Mouse (Mus musculus) brain, embryonic 18.5 days (tissue): ENCODE measurements at regions not wholly inside any gene's neighbourhood (a gene's known extent, or its start where the extent isn't known, plus 50 kb on each side); places are given as distances from the start of the nearest gene placed in this dataset.
"Not testable (repeated sequence)": the region's sequence is repeated elsewhere in the genome, so short reads cannot be mapped to it uniquely, and the experiment has no call there.

Source experiments
- DNase-seq: peaks from one replicate; pipeline ENCODE4 v3.0.0-alpha.2; 2012; ENCODE audit warnings: low read depth, low spot score

DNA sequence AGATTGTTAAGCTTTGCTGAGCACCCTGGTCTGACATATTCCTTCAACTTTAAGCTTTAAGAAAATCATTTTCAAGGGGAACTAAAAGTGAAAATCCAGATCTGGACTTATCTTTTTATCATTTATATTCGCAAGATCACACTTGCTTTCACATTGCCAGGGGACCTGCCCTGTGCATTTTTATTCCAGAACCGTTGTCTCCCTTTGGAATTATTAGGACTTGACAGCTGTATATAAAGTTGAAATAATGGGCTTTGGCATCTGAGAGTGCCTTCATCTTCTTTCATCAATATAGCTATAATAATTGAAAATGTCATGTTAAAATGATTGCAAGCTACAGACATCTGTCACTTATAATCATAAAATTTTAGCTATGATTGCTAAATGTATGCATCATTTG is 276.8 kb upstream of the Olfm3 start:
- DNase-seq = no peak

DNA sequence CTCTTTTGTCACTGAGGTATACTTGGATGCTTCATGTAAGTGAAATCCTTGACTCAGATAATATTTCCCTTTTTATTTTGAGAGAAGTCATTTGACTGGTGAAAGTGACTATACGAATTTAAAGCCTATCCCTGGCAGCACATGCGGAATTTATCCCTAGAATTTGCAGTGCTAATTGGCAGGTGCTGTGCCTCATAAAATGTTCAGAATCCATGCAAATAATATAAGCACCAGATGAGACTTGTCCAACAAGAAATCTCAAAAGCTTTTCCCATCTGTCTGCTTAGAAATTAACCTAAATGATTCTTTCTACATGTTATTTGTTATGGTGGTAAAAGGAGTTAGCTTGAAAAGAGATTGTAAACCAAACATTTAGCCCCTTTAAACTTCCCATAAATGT is 268.5 kb upstream of the Olfm3 start:
- no peak for DNase-seq

DNA sequence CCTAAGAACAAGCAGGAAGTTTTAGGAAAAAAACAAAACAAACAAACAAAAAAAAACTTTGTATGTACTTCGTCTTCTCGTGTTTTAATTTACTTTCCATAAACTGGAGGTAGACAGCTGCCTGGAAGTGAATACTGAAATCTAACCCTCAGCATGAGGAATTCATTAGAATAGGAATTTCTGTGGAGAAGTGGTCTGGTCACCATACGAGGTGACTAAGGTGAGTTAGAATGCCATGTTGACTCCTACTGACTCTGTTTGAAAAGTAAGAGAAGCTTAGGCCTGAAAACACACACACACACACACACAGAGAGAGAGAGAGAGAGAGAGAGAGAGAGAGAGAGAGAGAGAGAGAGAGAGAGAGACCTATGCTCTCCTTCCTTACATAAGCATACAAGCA is 255.9 kb upstream of the Olfm3 start:
- no peak for DNase-seq

DNA sequence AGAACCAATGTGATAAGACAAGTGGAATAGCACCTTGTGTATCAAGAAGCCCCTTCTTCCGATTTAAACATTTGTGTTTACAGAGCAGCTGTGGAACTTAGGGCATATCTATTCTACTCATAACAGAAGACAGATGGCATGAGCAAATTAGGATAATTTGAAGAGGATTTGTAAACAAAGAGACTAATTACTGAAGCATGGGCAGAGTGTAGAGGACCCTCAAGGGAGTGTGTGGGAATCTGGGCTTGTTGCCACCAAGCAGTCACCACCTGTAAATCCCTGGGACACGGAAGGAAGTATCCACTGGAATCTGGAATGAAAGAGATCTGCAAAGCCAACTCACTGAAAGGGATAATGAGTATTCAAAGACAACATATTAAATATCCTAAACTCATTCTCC is 205.9 kb upstream of the Olfm3 start:
- DNase-seq = peak; percentile 2

DNA sequence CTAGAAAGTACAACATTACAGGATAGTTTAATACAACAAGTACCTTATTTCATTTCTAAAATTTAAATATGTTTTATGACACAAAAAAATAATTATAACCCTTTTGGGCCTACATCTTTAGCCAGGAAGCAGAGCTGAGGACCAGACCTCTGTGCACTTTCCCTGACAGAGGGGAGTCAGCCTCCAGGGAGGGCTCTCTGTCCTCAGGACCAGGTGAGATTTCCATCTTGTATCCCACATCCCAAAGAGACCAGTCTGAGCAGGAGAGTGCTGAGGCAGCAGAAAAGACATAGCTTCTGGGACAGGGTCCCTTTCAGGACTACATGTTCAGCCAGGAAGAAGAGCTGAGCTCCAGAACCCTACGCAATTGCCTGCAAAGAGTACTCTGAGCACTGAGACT is 178.7 kb upstream of the Olfm3 start:
- DNase-seq = no peak

DNA sequence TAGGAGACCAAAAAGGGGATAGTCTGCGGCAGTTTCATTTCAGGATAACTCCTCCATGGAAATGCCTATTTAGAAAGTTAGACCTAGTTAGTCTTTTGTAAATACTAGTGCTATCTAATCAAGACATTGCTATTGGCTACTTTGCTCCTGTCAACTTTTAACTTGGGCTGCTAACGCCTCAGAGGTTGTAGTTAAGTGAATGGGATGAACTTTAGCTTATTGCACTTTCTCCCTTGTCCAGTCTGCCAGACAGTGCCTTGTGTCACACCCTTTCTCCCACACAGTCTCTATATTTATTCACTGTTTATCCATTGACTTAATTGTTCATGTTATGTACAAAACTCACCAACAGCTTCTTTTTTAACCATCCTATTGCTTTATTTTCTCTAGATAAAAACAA is 167.5 kb upstream of the Olfm3 start:
- DNase-seq = no peak

DNA sequence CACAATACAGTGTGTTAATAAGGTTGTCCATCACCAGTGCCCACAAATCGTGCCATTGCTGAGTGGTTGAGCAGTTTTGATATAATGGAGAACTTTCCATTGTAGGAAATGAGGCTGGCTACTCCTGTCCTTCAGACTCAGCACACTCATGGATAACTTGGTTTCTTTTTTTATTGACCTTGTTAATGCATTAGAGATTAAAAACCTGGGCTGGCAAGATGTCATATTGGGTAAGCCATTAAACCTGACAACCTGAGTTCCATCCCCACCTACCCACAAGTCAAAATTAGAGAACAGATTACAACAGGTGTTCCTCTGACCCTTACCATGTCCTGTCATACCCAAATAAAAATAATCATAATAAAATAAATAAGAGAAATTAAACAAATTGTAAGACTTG is 159.7 kb upstream of the Olfm3 start:
- DNase-seq = no peak

DNA sequence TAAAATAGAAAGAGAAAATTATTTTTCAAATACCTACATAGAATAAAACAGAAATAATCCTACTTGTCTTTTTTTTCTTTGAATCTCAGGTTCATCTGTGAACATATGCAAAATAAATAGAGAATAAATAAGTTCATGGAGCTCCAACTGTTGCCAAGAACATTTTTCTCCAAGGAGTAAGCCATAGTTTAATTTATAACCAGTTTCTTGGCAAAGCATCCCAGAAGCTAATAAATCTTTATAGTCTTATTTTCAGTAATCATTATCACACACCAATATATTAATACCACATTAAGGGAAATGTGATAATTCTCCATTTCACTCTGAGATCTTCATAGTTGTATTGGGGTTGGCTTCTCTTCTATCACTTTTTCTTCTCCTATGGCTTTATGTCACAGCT is 158.7 kb upstream of the Olfm3 start:
- DNase-seq = no peak

DNA sequence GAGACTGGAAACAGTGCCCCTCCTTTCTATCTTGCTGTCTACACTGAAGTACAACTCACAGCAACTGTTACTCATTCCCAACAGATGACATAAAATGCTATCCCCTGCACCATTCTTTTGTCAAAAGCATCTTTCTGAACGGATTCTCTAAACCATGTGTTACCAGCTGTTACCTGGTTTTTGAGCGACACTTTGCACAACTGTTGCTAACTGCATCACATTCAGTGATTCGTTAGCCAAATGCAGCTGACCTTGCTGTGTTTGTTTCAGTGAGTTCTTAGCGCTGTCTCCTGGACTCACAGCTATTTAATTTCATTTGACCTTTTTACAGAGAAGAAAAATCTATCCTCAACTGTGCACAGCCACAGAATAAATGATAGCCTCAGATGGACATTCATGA is 146.6 kb upstream of the Olfm3 start:
- DNase-seq = no peak

DNA sequence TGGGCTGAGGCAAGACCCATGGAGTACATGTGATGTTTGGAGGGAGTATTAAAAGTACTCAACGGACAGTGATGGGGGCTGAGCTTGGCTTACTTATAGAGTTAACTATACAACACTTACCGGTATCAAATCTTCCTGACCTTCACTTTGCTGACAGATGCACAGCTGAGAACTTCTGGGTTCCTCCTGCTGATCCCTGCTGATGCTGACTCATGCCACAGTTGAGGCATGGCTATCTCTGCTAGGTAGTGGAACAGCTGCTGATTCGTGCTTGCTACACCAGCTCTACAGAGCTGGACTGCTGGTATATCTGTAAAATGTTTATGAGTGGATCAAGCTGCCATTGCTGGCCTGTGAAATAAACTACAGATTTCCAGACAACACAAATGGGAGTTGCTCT is 145.3 kb upstream of the Olfm3 start:
- DNase-seq = no peak

DNA sequence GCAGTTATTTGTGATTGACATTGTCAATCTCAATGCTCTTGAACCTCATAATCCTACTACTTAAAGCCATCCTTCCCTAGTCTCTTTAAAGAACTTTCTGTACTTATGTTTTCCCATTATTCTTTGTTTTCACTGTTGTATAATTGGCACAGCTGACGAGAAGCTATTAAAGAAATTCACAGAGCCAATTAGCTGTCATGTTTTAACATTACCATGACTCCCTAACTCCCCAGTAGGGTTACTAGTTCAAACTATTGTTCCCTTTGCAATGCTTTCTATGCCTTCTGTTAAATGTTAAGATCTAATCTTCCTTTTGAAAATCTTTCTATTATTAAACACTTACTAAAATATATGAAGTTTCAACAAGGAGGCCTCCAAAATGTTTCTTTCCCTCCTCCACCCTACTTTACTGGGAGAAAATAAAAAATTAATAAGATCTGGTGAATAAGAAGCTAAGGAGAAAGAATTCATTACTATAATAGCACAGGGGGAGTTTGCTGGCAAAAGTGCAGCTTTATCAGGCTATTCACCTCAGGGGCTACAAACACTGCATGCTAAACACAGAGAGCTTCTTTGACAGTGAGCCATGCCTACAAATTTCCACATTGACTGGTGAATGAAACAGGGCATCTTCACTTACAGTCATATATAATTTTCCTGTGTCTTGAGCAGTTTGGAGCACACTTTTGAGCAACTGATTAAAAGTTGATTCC is 144.4 kb upstream of the Olfm3 start:
- peak; percentile 3 for DNase-seq

DNA sequence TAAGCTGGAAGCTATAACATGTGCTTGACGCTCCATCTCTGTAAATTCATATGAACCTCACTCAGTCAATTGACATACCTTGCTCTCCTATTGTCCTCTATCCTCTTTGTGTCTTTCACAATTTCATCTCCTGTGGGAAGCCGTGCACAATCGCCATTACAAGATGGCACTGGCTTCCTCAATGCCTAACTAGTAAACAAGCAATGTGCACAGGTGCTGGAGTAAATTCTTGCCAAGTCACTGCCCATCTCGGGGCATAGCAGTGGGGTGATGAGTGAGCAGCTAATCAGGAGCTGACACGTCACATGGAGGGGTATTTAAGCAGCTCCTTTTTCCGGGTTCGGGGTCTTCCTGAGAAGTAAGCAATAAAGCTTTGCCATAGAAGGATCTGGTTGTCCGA is 141.5 kb upstream of the Olfm3 start:
- not testable (repeated sequence) for DNase-seq

DNA sequence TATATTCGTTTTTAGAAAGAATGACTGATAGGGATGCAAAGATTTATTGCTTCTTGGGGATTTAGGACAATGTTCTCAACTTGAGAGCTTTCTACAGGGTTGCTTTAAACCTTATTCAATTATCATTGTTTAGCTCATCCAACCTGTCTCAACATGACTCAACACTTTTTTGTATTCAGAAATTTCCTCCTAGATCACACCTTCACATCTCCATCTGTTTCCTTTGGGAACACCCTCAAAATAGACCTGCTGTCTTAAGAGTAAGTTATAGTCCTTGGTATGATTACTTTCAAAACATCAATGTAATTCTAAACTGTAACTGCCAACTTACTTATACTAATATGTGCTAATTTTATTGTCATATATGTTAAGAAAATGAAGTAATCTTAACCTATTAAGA is 114.8 kb upstream of the Olfm3 start:
- DNase-seq = no peak

DNA sequence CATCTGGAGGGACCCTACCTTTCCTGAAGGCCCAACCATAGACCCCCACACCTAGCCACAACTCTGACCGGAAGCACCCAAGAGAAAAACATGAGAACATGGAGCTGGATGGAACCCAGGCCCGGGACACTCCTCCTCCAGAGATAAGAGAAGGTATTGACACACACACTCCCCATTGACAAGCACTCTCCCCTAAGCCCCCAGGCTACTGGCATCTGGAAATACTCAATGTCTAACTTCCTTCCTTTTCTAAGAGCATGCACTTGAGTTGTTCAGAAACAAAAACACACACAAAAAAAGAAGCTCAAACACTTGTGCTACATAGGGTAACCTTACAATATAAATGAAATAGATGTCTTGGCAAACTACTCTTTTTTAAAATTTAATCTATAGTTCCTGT is 113.9 kb upstream of the Olfm3 start:
- no peak for DNase-seq

DNA sequence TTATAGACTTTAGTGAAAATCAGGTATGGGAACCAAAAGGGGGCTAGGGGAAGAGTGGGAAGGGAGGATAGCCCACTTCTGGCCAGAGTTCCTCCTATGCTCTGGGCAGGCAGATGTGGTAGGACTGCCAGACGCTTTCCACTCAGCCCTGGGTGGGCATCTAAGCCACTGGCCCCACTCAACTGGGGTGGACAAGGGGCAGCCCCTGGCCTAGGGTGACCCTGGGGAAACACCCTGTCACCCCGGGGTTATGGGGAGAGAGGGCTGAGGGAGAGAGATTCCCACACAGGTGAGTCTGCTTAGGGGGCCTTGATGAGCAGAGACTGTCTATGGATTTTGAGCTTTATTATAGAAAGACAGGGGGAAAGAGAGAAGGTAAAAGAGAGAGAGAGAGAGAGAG is 70.8 kb upstream of the Olfm3 start:
- no peak for DNase-seq
